ENCODE assay signal across 8 mouse cellular contexts in the genomic region with DNA sequence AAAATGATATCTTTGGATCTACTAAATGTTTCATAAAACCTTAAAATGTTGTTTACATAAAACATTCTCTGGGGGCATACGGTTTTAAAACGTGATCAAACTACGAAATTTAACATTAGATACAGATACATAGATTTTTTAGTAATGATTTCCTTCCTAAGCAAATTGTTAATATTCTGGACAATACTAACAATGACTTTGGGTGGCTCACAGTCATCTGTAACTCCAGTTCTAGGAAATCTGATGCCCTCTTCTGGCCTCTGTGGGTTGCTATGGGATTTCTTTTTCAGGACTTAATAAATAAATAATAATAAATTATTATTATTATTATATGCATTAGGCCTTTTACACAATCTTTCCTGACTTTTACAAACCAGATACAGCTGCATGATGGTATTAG. TPM values are rescaled to one million over a fixed set of nuclear protein-coding genes. Genes with fewer than 3 reads are reported as not detected.
DNase-seq lines count a peak whose midpoint lies in the region; ATAC-seq lines count a peak whose summit lies in the region.

No protein-coding gene starts in this region.

- no peaks in the 10 kb centered on the region for H3K36me3 ChIP-seq in forebrain, embryonic 11.5 days (ENCODE audit: control insufficient read depth, insufficient read depth, low read length)
- H3K36me3 ChIP-seq in kidney, embryonic 15.5 days, result no peaks in the 10 kb centered on the region
- no peaks in the 10 kb centered on the region for H3K36me3 ChIP-seq in midbrain, embryonic 10.5 days

- H3K27ac ChIP-seq in forebrain, embryonic 11.5 days (ENCODE audit: low read depth, low read length), result no peak overlapping the region
- H3K27ac ChIP-seq in kidney, embryonic 15.5 days, result no peak overlapping the region
- peak overlapping the region; percentile 85; the same call in 1 of the 2 replicates for H3K27ac ChIP-seq in midbrain, embryonic 10.5 days (replicated peaks)

- H3K4me3 ChIP-seq in forebrain, embryonic 11.5 days (ENCODE audit: low read depth, low read length), result peak overlapping the region; percentile 71
- H3K4me3 ChIP-seq in kidney, embryonic 15.5 days (replicated peaks), result peak overlapping the region; percentile 74
- peak overlapping the region; percentile 60 for H3K4me3 ChIP-seq in midbrain, embryonic 10.5 days

- no peak overlapping the region for H3K9ac ChIP-seq in forebrain, embryonic 11.5 days (ENCODE audit: low read length)
- no peak overlapping the region for H3K9ac ChIP-seq in kidney, embryonic 15.5 days

- H3K27me3 ChIP-seq in forebrain, embryonic 11.5 days (ENCODE audit: control insufficient read depth, insufficient read depth, low read length), result no peaks in the 10 kb centered on the region
- peaks cover 10% of the 10 kb centered on the region; the same call in 1 of the 2 replicates for H3K27me3 ChIP-seq in kidney, embryonic 15.5 days
- H3K27me3 ChIP-seq in midbrain, embryonic 10.5 days (ENCODE audit: low read depth, poor library complexity, severe bottlenecking), result no peaks in the 10 kb centered on the region

- peak overlapping the region; percentile 56 for H3K4me2 ChIP-seq in forebrain, embryonic 11.5 days (ENCODE audit: low read depth, low read length, severe bottlenecking)
- H3K4me2 ChIP-seq in kidney, embryonic 15.5 days, result peak overlapping the region; percentile 65

- no peaks in the 10 kb centered on the region for H3K4me1 ChIP-seq in forebrain, embryonic 11.5 days (replicated peaks; ENCODE audit: control insufficient read depth, insufficient read depth, low read length)
- H3K4me1 ChIP-seq in kidney, embryonic 15.5 days, result no peaks in the 10 kb centered on the region
- 0 out of 2 replicates have a peak, but pooled peaks cover 4% of the 10 kb centered on the region for H3K4me1 ChIP-seq in midbrain, embryonic 10.5 days

- peak; percentile 39 for DNase-seq in kidney, adult 9 months
- DNase-seq in kidney, adult 11 months, result no peak
- DNase-seq in forebrain, embryonic 11.5 days (ENCODE audit: low spot score), result no peak
- DNase-seq in midbrain, embryonic 10.5 days (ENCODE audit: low spot score), result no peak
- no peak for DNase-seq in T-cell, adult 2 months (ENCODE audit: low spot score)
- no peak for DNase-seq in gastrocnemius, adult 18-20 months (ENCODE audit: low spot score)
- no peak for DNase-seq in adrenal gland, postnatal 10 days

- WGBS in forebrain, embryonic 11.5 days, result 18% methylated on average over 3 of the region's 3 CpGs
- 24% methylated on average over 3 of the region's 3 CpGs for WGBS in kidney, embryonic 15.5 days
- WGBS in midbrain, embryonic 10.5 days, result 21% methylated on average over 3 of the region's 3 CpGs

- H3K9me3 ChIP-seq in forebrain, embryonic 11.5 days (ENCODE audit: control insufficient read depth, low read length), result no peaks in the 10 kb centered on the region
- H3K9me3 ChIP-seq in kidney, embryonic 15.5 days (replicated peaks), result no peaks in the 10 kb centered on the region
- no peaks in the 10 kb centered on the region for H3K9me3 ChIP-seq in midbrain, embryonic 10.5 days (replicated peaks)

- ATAC-seq in forebrain, embryonic 11.5 days (replicated peaks; ENCODE audit: low FRiP score), result no peak
- no peak for ATAC-seq in kidney, embryonic 15.5 days (replicated peaks; ENCODE audit: low FRiP score)

RNA-seq across cellular contexts. Expression of gene Slc47a1, which starts 30.9 kb away (rescaled TPM):
- polyA plus RNA-seq in forebrain, embryonic 11.5 days (2014; fragmentation: Nextera tagmentation; extraction: Ambion mirVana), result 0.09 and 0.11 TPM in 2 replicates
- 23.5 and 24.8 TPM in 2 replicates for polyA plus RNA-seq in kidney, embryonic 15.5 days (2015; fragmentation: Nextera tagmentation; extraction: Ambion mirVana)
- polyA plus RNA-seq in midbrain, embryonic 10.5 days (2016; fragmentation: Nextera tagmentation; extraction: Ambion mirVana), result 0.10 TPM in 1 of 2 replicates, not detected in the other
- 10 to 100 TPM; 15.3 to 18.5 TPM for total RNA-seq in gastrocnemius, adult 18-20 months (2021)
- total RNA-seq in adrenal gland, postnatal 10 days (2021), result 1 to 10 TPM; 4.5 to 9.0 TPM

RNA-seq across cellular contexts. Expression of gene Rnf112, which starts 44.9 kb away (rescaled TPM):
- 1.3 TPM in 2 replicates for polyA plus RNA-seq in forebrain, embryonic 11.5 days (2014; fragmentation: Nextera tagmentation; extraction: Ambion mirVana)
- polyA plus RNA-seq in kidney, embryonic 15.5 days (2015; fragmentation: Nextera tagmentation; extraction: Ambion mirVana), result 0.30 and 1.1 TPM in 2 replicates
- polyA plus RNA-seq in midbrain, embryonic 10.5 days (2016; fragmentation: Nextera tagmentation; extraction: Ambion mirVana), result 0.42 and 0.66 TPM in 2 replicates
- total RNA-seq in gastrocnemius, adult 18-20 months (2021), result not detected
- total RNA-seq in adrenal gland, postnatal 10 days (2021), result 1 to 10 TPM; 1.5 to 2.4 TPM

Comparison
In these comparisons a context has a peak if more than half of its experiments do, and no peak if none do; other contexts are left out.
1. RNA of gene Slc47a1, which starts 30.9 kb away (polyA plus RNA-seq): 23.5 to 24.8 TPM in kidney, embryonic 15.5 days; 0.09 to 0.11 TPM in forebrain, embryonic 11.5 days and 0.10 TPM in midbrain, embryonic 10.5 days; every median in the first group is over 10 times any median in the second.
2. Peak in every context shown above with its lines, with median percentiles within 50 percentile points of each other: H3K4me3 ChIP-seq.